Mouse (Mus musculus): ENCODE measurements around the gene Gadl1. TPM values are rescaled to one million over a fixed set of nuclear protein-coding genes. Genes with fewer than 3 reads are reported as not detected.

Gadl1 gene
- total RNA-seq, 2 experiments from 2014 or later, result not detected

GRCm38 (mm10) chr9:116114339-116114738 is 205.1 kb downstream of the Gadl1 start:
- no peak for ATAC-seq (replicated peaks; ENCODE audit: low FRiP score, low TSS enrichment, poor library complexity, severe bottlenecking)

GRCm38 (mm10) chr9:116115875-116116274 is 206.6 kb downstream of the Gadl1 start:
- no peak for ATAC-seq (replicated peaks; ENCODE audit: low FRiP score, low TSS enrichment, poor library complexity, severe bottlenecking)

- no peak for ATAC-seq (replicated peaks; ENCODE audit: low FRiP score, low TSS enrichment, poor library complexity, severe bottlenecking)
Observed at GRCm38 (mm10) chr9:116118332-116118872, 209.1 kb downstream of the Gadl1 start.

DNA sequence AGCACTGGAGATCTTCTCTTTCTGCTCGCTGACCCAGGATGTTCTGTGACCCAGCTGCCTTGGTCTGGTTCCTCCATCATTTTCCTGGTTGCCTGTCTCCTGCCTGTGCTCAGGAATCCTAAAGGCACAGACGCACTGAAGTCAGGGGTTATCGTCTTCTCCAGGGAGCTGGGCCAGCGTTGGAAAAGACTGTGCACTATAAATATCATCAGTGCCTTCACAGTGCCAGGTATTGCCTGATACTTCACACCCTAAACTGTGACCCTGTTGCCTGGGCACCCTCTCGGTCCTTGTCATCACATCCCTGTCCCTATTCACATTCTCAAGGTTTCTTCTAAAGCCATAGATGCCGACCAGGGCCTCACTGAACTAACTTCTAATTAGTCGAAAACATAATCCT is 210.7 kb downstream of the Gadl1 start:
- no peak for ATAC-seq (replicated peaks; ENCODE audit: low FRiP score, low TSS enrichment, poor library complexity, severe bottlenecking)

DNA sequence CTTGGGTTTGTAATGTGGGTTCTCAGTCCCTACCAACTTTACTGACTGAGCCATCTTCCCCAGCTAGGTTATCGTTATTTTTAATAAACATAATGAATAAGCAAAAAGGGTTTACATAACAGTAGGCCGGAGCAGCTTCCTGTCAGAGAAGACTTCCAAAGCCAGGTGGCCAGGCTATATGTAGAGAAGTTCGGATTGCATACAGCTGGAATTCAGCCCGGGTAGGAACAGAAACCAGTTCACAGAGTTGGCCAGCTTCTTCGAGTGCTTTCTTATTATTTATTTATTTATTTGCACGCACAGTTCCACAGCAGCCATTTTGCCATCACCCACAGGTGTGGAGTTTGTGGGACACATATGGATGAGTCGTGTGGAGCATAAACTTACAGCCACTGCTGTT is 212.2 kb downstream of the Gadl1 start:
- ATAC-seq (replicated peaks; ENCODE audit: low FRiP score, low TSS enrichment, poor library complexity, severe bottlenecking), result no peak

DNA sequence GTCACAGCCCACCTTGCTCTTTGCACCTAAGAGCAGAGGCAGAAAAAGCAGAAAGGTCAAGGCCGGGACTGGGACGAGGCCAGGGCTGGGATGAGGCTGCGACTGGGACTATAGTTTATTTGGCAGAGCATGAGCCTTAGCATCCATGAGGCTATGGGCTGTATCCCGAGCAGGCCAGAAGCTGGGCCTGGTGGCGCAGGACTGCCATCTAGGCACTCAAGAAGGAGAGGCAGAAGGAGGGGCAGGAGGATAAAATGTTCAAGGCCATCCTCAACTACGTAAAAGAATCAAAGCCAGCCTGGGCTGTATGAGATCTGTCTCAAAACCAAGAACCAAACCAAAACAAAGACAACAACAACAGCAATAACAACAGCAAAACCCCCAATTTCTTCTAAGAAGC is 213.3 kb downstream of the Gadl1 start:
- ATAC-seq (replicated peaks; ENCODE audit: low FRiP score, low TSS enrichment, poor library complexity, severe bottlenecking), result no peak

DNA sequence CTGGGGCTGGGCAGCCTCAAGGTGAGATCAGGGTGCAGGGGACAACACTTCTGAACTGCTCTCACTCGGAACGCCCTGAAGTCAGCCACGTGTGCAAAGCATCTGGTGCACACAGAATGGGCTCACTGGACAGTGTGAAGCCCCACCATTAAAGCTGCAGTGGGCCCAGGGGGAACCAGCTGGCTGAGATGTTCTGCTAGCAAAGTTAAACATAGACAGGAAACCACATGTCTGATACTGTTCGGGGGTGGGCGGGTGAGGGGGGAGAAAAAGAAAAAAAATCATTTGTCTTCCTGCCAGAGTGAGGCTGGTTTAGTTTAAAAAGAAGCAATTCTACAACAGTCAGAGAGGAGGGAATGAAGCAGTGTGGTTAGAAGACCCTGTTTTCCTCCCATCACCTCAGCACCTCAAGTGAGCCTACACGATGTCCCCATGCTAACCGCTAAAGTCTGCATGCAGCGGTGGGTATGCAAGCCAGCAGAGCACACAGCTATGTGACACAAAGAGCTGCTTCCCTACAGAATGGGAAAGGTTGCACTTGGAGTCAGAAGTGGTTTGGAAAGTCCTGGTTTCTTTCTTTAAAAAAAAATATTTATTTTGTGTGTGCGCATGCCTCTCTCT is 213.8 kb downstream of the Gadl1 start:
- peak; percentile 56 for ATAC-seq (replicated peaks; ENCODE audit: low FRiP score, low TSS enrichment, poor library complexity, severe bottlenecking)
